Mouse (Mus musculus) liver, embryonic 14.5 days (tissue): ENCODE results near the gene Platr17. TPM values are rescaled to one million over a fixed set of nuclear protein-coding genes. Genes with fewer than 3 reads are reported as not detected.
"Not testable (repeated sequence)": the region's sequence is repeated elsewhere in the genome, so short reads cannot be mapped to it uniquely, and the experiment has no call there.

Experiments used
- ATAC-seq: fragments of 200-750 bp; cut with Nextera tagmentation; 2 replicates; pipeline ENCODE4 v1.8.0; 2017; ENCODE audit warnings: moderate number of reproducible peaks, mild to moderate bottlenecking, moderate library complexity; ENCODE audit not compliant: insufficient read depth
- DNase-seq, 3 experiments: peaks; one replicate each; pipeline ENCODE4 v3.0.0-alpha.2; 2012 to 2013; ENCODE audit warnings: low read depth in 3 of 3, low spot score in 3 of 3
- H3K27ac ChIP-seq: fragments of 300-500 bp; sonication (generic); 2 replicates; pipeline ENCODE4 v1.5.1; 2014; ENCODE audit warnings: moderate library complexity, mild to moderate bottlenecking, control low read depth, inconsistent platforms
- H3K27me3 ChIP-seq: fragments of 300-500 bp; sonication (generic); 2 replicates; pipeline ENCODE4 v1.6.1; 2014; ENCODE audit warnings: mild to moderate bottlenecking, low read length, moderate library complexity; ENCODE audit not compliant: control insufficient read depth, insufficient read depth
- H3K36me3 ChIP-seq: fragments of 300-500 bp; sonication (generic); replicated peaks from 2 replicates; pipeline ENCODE4 v1.6.1; 2014; ENCODE audit warnings: low read depth; ENCODE audit not compliant: control insufficient read depth, insufficient read depth
- H3K4me1 ChIP-seq, 2 experiments: fragments of 200-500 bp in 1 of 2; fragments of 300-500 bp in 1 of 2; sonication (generic) in 1 of 2; replicated peaks; 2 replicates each; pipeline ENCODE4 v1.6.1; 2012 to 2014; ENCODE audit warnings: antibody characterized with exemption in 1 of 2, inconsistent platforms in 1 of 2, low read length in 1 of 2; ENCODE audit not compliant: control insufficient read depth in 2 of 2, insufficient read depth in 2 of 2
- H3K4me2 ChIP-seq: fragments of 300-500 bp; sonication (generic); 2 replicates; pipeline ENCODE4 v1.6.1; 2014; ENCODE audit warnings: low read depth, mild to moderate bottlenecking, control low read depth, moderate library complexity
- H3K4me3 ChIP-seq, 2 experiments: fragments of 200-500 bp in 1 of 2; fragments of 300-500 bp in 1 of 2; sonication (generic) in 1 of 2; 2 replicates each; pipeline ENCODE4 v1.5.1; 2012 to 2014; ENCODE audit warnings: low read depth in 2 of 2, low read length in 2 of 2, mild to moderate bottlenecking in 2 of 2, control low read depth in 1 of 2, inconsistent platforms in 1 of 2, moderate library complexity in 1 of 2; ENCODE audit not compliant: insufficient read depth in 1 of 2
- H3K9ac ChIP-seq: fragments of 300-500 bp; sonication (generic); replicated peaks from 2 replicates; pipeline ENCODE4 v1.6.1; 2014; ENCODE audit warnings: mild to moderate bottlenecking, control low read depth, moderate library complexity
- H3K9me3 ChIP-seq: fragments of 300-500 bp; sonication (generic); 2 replicates; pipeline ENCODE4 v1.6.1; 2016; ENCODE audit warnings: low read length, mixed read lengths; ENCODE audit not compliant: control insufficient read depth
- CTCF ChIP-seq: IDR thresholded peaks from 2 replicates; pipeline ENCODE4 v1.5.1; 2016; ENCODE audit warnings: antibody characterized with exemption, low read depth, control low read depth
- WGBS: fragments of 180-500 bp; shearing (Covaris S2); extraction: QIAGEN DNeasy Blood & Tissue Kit; methylation state at CpG from one replicate; pipeline ENCODE4 v1.1.7; 2014; ENCODE audit not compliant: insufficient replicate concordance; 5-methylcytosine and 5-hydroxymethylcytosine counted together
- polyA plus RNA-seq, 2 experiments: library from polyadenylated mRNA; depleted of rRNA in 1 of 2; stranded (reverse) in 1 of 2; unstranded in 1 of 2; fragments of >200 nt; fragmentation: Nextera tagmentation in 1 of 2; extraction: Ambion mirVana in 1 of 2; gene quantifications; 2 replicates each; pipeline versions ENCODE4 v1.2.1 to v1.2.3; 2012 to 2014

The Platr17 gene
- polyA plus RNA-seq, 2 experiments, result 0.20 to 0.36 TPM

- not testable (repeated sequence) for H3K4me2 ChIP-seq, H3K9me3 ChIP-seq, H3K27ac ChIP-seq, H3K9ac ChIP-seq, H3K4me1 ChIP-seq, DNase-seq, ATAC-seq, H3K27me3 ChIP-seq, H3K4me3 ChIP-seq
- WGBS, result 82% methylated on average over 5 of the region's 5 CpGs
- H3K36me3 ChIP-seq, result peaks cover 49% of the 10 kb centered on the region
- TF ChIP-seq CTCF, result peak; percentile 49; the same call in 1 of the 2 replicates
Observed at GRCm38 (mm10) chr17:33875797-33876196, 29.1 kb upstream of the Platr17 start.

GRCm38 (mm10) chr17:33884320-33884719, 20.6 kb upstream of the Platr17 start:
- peaks cover 10 to 15% of the 10 kb centered on the region in 2 experiments for H3K4me1 ChIP-seq
- H3K9me3 ChIP-seq, ATAC-seq, DNase-seq, H3K27ac ChIP-seq, H3K9ac ChIP-seq, H3K4me3 ChIP-seq, H3K27me3 ChIP-seq, H3K4me2 ChIP-seq: not testable (repeated sequence)
- peaks cover 64% of the 10 kb centered on the region for H3K36me3 ChIP-seq
- 90% methylated on average over 10 of the region's 11 CpGs for WGBS

- H3K9ac ChIP-seq, DNase-seq, H3K27ac ChIP-seq, H3K27me3 ChIP-seq, H3K9me3 ChIP-seq, ATAC-seq: not testable (repeated sequence)
- 35% methylated on average over 2 of the region's 2 CpGs for WGBS
- H3K4me1 ChIP-seq, result peaks cover 10 to 15% of the 10 kb centered on the region in 2 experiments
- H3K36me3 ChIP-seq, result peaks cover 34% of the 10 kb centered on the region
- H3K4me2 ChIP-seq, result peak overlapping the region; percentile 91
- peak overlapping the region in 1 of 2 experiments; percentile 85; a peak in 2 of 4 replicates for H3K4me3 ChIP-seq
Observed at GRCm38 (mm10) chr17:33887802-33888201, 17.1 kb upstream of the Platr17 start.

GRCm38 (mm10) chr17:33888230-33888629, 16.7 kb upstream of the Platr17 start:
- H3K4me1 ChIP-seq, result peaks cover 10 to 15% of the 10 kb centered on the region in 2 experiments
- H3K27me3 ChIP-seq, H3K27ac ChIP-seq, ATAC-seq, H3K9me3 ChIP-seq, DNase-seq: not testable (repeated sequence)
- peaks cover 30% of the 10 kb centered on the region for H3K36me3 ChIP-seq
- H3K4me2 ChIP-seq, result peak overlapping the region; percentile 91
- peak overlapping the region; percentile 55 for H3K9ac ChIP-seq
- H3K4me3 ChIP-seq, result peak overlapping the region; percentile 45 to 85; a peak in 3 of 4 replicates

- Histone ChIP-seq H3K27ac (peak overlapping the region; percentile 69), H3K36me3 (peaks cover 18% of the 10 kb centered on the region), H3K4me2 (peak overlapping the region; percentile 91), H3K4me1 (peaks cover 10 to 15% of the 10 kb centered on the region in 2 experiments), H3K4me3 (peak overlapping the region; percentile 83 to 85), H3K9ac (peak overlapping the region; percentile 95)
- DNase-seq, H3K9me3 ChIP-seq, H3K27me3 ChIP-seq: not testable (repeated sequence)
- 0% methylated on average over 37 of the region's 44 CpGs for WGBS
- peak; percentile 6 for ATAC-seq
Observed at GRCm38 (mm10) chr17:33889941-33890532, 14.9 kb upstream of the Platr17 start.
